Mouse (Mus musculus) hindbrain, embryonic 10.5 days (tissue): ENCODE measurements around the gene Rab5a. TPM values are rescaled to one million over a fixed set of nuclear protein-coding genes. Genes with fewer than 3 reads are reported as not detected.

Experiments used
- polyA plus RNA-seq: library from polyadenylated mRNA; unstranded; fragments of >200 nt; fragmentation: Nextera tagmentation; extraction: Ambion mirVana; gene quantifications from 2 replicates; pipeline ENCODE4 v1.2.1, GENCODE M21; 2016

The Rab5a gene
- polyA plus RNA-seq, 1 experiment from 2014 or later = 72.7 TPM

Other genes starting within 250 kb of the Rab5a start
- 0.84 and 0.95 TPM in 2 replicates for gene Efhb, start 15.9 kb upstream of the Rab5a start, polyA plus RNA-seq
- 0.18 and 0.29 TPM in 2 replicates for gene Pp2d1, start 60.2 kb downstream of the Rab5a start, polyA plus RNA-seq
- 2.5 TPM in 2 replicates for gene Kat2b, start 87.6 kb downstream of the Rab5a start, polyA plus RNA-seq
- 36.3 and 47.8 TPM in 2 replicates for gene Sgo1, start 210.1 kb downstream of the Rab5a start, polyA plus RNA-seq